Mouse (Mus musculus): ENCODE results near the gene Nol10. TPM values are rescaled to one million over a fixed set of nuclear protein-coding genes. Genes with fewer than 3 reads are reported as not detected.

Nol10 gene
- total RNA-seq, 1 experiment, result 22.3 TPM

GRCm38 (mm10) chr12:17402116-17402515, 53.9 kb downstream of the Nol10 start:
- TF ChIP-seq MAFK (IDR thresholded peaks at IDR 0.05; ENCODE audit: insufficient read depth, low read depth, low read length) (no peak), ZC3H11A (IDR thresholded peaks at IDR 0.05; ENCODE audit: borderline replicate concordance, low read depth, low read length) (no peak), HCFC1 (IDR thresholded peaks at IDR 0.05; ENCODE audit: borderline replicate concordance, insufficient read depth, low read length) (no peak), ZNF384 (IDR thresholded peaks at IDR 0.05; ENCODE audit: low read depth, low read length) (no peak), CHD2 (IDR thresholded peaks at IDR 0.05; ENCODE audit: low read depth, low read length) (no peak)
- H3K9me3 ChIP-seq (ENCODE audit: control insufficient read depth, insufficient read depth, low read depth, low read length), result no peaks in the 10 kb centered on the region
- DNase-seq (ENCODE audit: low read depth, low spot score), result no peak
- H3K4me3 ChIP-seq (ENCODE audit: insufficient read depth in 1 of 2, low read depth in 1 of 2, low read length in 2 of 2, poor library complexity in 1 of 2, severe bottlenecking in 1 of 2), result no peak overlapping the region
- H3K9ac ChIP-seq (ENCODE audit: insufficient read depth, low read depth, low read length, poor library complexity, severe bottlenecking), result no peak overlapping the region
- no peaks in the 10 kb centered on the region; a peak in 1 of 4 replicates for H3K4me1 ChIP-seq (ENCODE audit: control insufficient read depth in 2 of 2, insufficient read depth in 2 of 2, low read length in 2 of 2, poor library complexity in 1 of 2)
- peaks cover 16% of the 10 kb centered on the region for H3K36me3 ChIP-seq (ENCODE audit: control insufficient read depth, insufficient read depth, low read length, poor library complexity, severe bottlenecking)
- in situ Hi-C loops (cut with MboI; ENCODE audit: low sequenced_read_pairs in 2 of 2, unreplicated experiment in 2 of 2), result no loop called here
- no peak overlapping the region for H3K27ac ChIP-seq (ENCODE audit: insufficient read depth, low read depth, low read length, poor library complexity, severe bottlenecking)

GRCm38 (mm10) chr12:17403998-17404397, 55.7 kb downstream of the Nol10 start:
- H3K27ac ChIP-seq (ENCODE audit: insufficient read depth, low read depth, low read length, poor library complexity, severe bottlenecking), result no peak overlapping the region
- H3K9ac ChIP-seq (ENCODE audit: insufficient read depth, low read depth, low read length, poor library complexity, severe bottlenecking), result no peak overlapping the region
- H3K36me3 ChIP-seq (ENCODE audit: control insufficient read depth, insufficient read depth, low read length, poor library complexity, severe bottlenecking), result peaks cover 24% of the 10 kb centered on the region
- no peaks in the 10 kb centered on the region for H3K4me1 ChIP-seq (ENCODE audit: control insufficient read depth in 2 of 2, insufficient read depth in 2 of 2, low read length in 2 of 2, poor library complexity in 1 of 2)
- H3K9me3 ChIP-seq (ENCODE audit: control insufficient read depth, insufficient read depth, low read depth, low read length), result no peaks in the 10 kb centered on the region
- DNase-seq (ENCODE audit: low read depth, low spot score), result no peak
- no peak overlapping the region for H3K4me3 ChIP-seq (ENCODE audit: insufficient read depth in 1 of 2, low read depth in 1 of 2, low read length in 2 of 2, poor library complexity in 1 of 2, severe bottlenecking in 1 of 2)
- in situ Hi-C loops (cut with MboI; ENCODE audit: low sequenced_read_pairs in 2 of 2, unreplicated experiment in 2 of 2), result no loop called here
- TF ChIP-seq MAFK (IDR thresholded peaks at IDR 0.05; ENCODE audit: insufficient read depth, low read depth, low read length), result no peak
- no peak for TF ChIP-seq ZC3H11A (IDR thresholded peaks at IDR 0.05; ENCODE audit: borderline replicate concordance, low read depth, low read length)
- TF ChIP-seq HCFC1 (IDR thresholded peaks at IDR 0.05; ENCODE audit: borderline replicate concordance, insufficient read depth, low read length), result no peak
- no peak for TF ChIP-seq ZNF384 (IDR thresholded peaks at IDR 0.05; ENCODE audit: low read depth, low read length)
- TF ChIP-seq CHD2 (IDR thresholded peaks at IDR 0.05; ENCODE audit: low read depth, low read length), result no peak

- no peak overlapping the region for H3K9ac ChIP-seq (ENCODE audit: insufficient read depth, low read depth, low read length, poor library complexity, severe bottlenecking)
- in situ Hi-C loops (cut with MboI; ENCODE audit: low sequenced_read_pairs in 2 of 2, unreplicated experiment in 2 of 2), result no loop called here
- H3K36me3 ChIP-seq (ENCODE audit: control insufficient read depth, insufficient read depth, low read length, poor library complexity, severe bottlenecking), result peaks cover 24% of the 10 kb centered on the region
- H3K4me3 ChIP-seq (ENCODE audit: insufficient read depth in 1 of 2, low read depth in 1 of 2, low read length in 2 of 2, poor library complexity in 1 of 2, severe bottlenecking in 1 of 2), result no peak overlapping the region
- no peaks in the 10 kb centered on the region for H3K4me1 ChIP-seq (ENCODE audit: control insufficient read depth in 2 of 2, insufficient read depth in 2 of 2, low read length in 2 of 2, poor library complexity in 1 of 2)
- no peak for DNase-seq (ENCODE audit: low read depth, low spot score)
- TF ChIP-seq CHD2 (IDR thresholded peaks at IDR 0.05; ENCODE audit: low read depth, low read length), result no peak
- TF ChIP-seq ZNF384 (IDR thresholded peaks at IDR 0.05; ENCODE audit: low read depth, low read length), result no peak
- TF ChIP-seq MAFK (IDR thresholded peaks at IDR 0.05; ENCODE audit: insufficient read depth, low read depth, low read length), result no peak
- no peak for TF ChIP-seq HCFC1 (IDR thresholded peaks at IDR 0.05; ENCODE audit: borderline replicate concordance, insufficient read depth, low read length)
- no peak for TF ChIP-seq ZC3H11A (IDR thresholded peaks at IDR 0.05; ENCODE audit: borderline replicate concordance, low read depth, low read length)
- no peaks in the 10 kb centered on the region for H3K9me3 ChIP-seq (ENCODE audit: control insufficient read depth, insufficient read depth, low read depth, low read length)
- no peak overlapping the region for H3K27ac ChIP-seq (ENCODE audit: insufficient read depth, low read depth, low read length, poor library complexity, severe bottlenecking)
Observed at GRCm38 (mm10) chr12:17406825-17407224, 58.6 kb downstream of the Nol10 start.

GRCm38 (mm10) chr12:17408312-17408711, 60.1 kb downstream of the Nol10 start:
- no peak overlapping the region for H3K9ac ChIP-seq (ENCODE audit: insufficient read depth, low read depth, low read length, poor library complexity, severe bottlenecking)
- in situ Hi-C loops (cut with MboI; ENCODE audit: low sequenced_read_pairs in 2 of 2, unreplicated experiment in 2 of 2), result no loop called here
- no peak for DNase-seq (ENCODE audit: low read depth, low spot score)
- peaks cover 22% of the 10 kb centered on the region for H3K36me3 ChIP-seq (ENCODE audit: control insufficient read depth, insufficient read depth, low read length, poor library complexity, severe bottlenecking)
- H3K27ac ChIP-seq (ENCODE audit: insufficient read depth, low read depth, low read length, poor library complexity, severe bottlenecking), result no peak overlapping the region
- H3K9me3 ChIP-seq (ENCODE audit: control insufficient read depth, insufficient read depth, low read depth, low read length), result no peaks in the 10 kb centered on the region
- TF ChIP-seq ZC3H11A (IDR thresholded peaks at IDR 0.05; ENCODE audit: borderline replicate concordance, low read depth, low read length), result no peak
- no peak for TF ChIP-seq HCFC1 (IDR thresholded peaks at IDR 0.05; ENCODE audit: borderline replicate concordance, insufficient read depth, low read length)
- no peak for TF ChIP-seq CHD2 (IDR thresholded peaks at IDR 0.05; ENCODE audit: low read depth, low read length)
- TF ChIP-seq MAFK (IDR thresholded peaks at IDR 0.05; ENCODE audit: insufficient read depth, low read depth, low read length), result no peak
- no peak for TF ChIP-seq ZNF384 (IDR thresholded peaks at IDR 0.05; ENCODE audit: low read depth, low read length)
- H3K4me3 ChIP-seq (ENCODE audit: insufficient read depth in 1 of 2, low read depth in 1 of 2, low read length in 2 of 2, poor library complexity in 1 of 2, severe bottlenecking in 1 of 2), result no peak overlapping the region
- H3K4me1 ChIP-seq (ENCODE audit: control insufficient read depth in 2 of 2, insufficient read depth in 2 of 2, low read length in 2 of 2, poor library complexity in 1 of 2), result no peaks in the 10 kb centered on the region

GRCm38 (mm10) chr12:17411242-17411641, 63.0 kb downstream of the Nol10 start:
- no peak for DNase-seq (ENCODE audit: low read depth, low spot score)
- H3K4me1 ChIP-seq (ENCODE audit: control insufficient read depth in 2 of 2, insufficient read depth in 2 of 2, low read length in 2 of 2, poor library complexity in 1 of 2), result no peaks in the 10 kb centered on the region
- TF ChIP-seq HCFC1 (IDR thresholded peaks at IDR 0.05; ENCODE audit: borderline replicate concordance, insufficient read depth, low read length) (no peak), ZC3H11A (IDR thresholded peaks at IDR 0.05; ENCODE audit: borderline replicate concordance, low read depth, low read length) (no peak), CHD2 (IDR thresholded peaks at IDR 0.05; ENCODE audit: low read depth, low read length) (no peak)
- peaks cover 13% of the 10 kb centered on the region for H3K36me3 ChIP-seq (ENCODE audit: control insufficient read depth, insufficient read depth, low read length, poor library complexity, severe bottlenecking)
- H3K4me3 ChIP-seq (ENCODE audit: insufficient read depth in 1 of 2, low read depth in 1 of 2, low read length in 2 of 2, poor library complexity in 1 of 2, severe bottlenecking in 1 of 2), result no peak overlapping the region
- H3K27ac ChIP-seq (ENCODE audit: insufficient read depth, low read depth, low read length, poor library complexity, severe bottlenecking), result no peak overlapping the region
- in situ Hi-C loops (cut with MboI; ENCODE audit: low sequenced_read_pairs in 2 of 2, unreplicated experiment in 2 of 2), result no loop called here
- no peak overlapping the region for H3K9ac ChIP-seq (ENCODE audit: insufficient read depth, low read depth, low read length, poor library complexity, severe bottlenecking)
- no peaks in the 10 kb centered on the region for H3K9me3 ChIP-seq (ENCODE audit: control insufficient read depth, insufficient read depth, low read depth, low read length)

Data from ES-E14 (cell line).